Mouse (Mus musculus) E14TG2a.4 (cell line): ENCODE results near the gene Btg1.

Experiments
- CTCF ChIP-seq: conservative IDR thresholded peaks from 2 replicates; pipeline ENCODE4 v1.5.1; 2014; ENCODE audit warnings: low read length
- POU5F1 ChIP-seq: IDR thresholded peaks from 2 replicates; pipeline ENCODE4 v1.6.1; 2014; ENCODE audit warnings: low read length, borderline replicate concordance

DNA sequence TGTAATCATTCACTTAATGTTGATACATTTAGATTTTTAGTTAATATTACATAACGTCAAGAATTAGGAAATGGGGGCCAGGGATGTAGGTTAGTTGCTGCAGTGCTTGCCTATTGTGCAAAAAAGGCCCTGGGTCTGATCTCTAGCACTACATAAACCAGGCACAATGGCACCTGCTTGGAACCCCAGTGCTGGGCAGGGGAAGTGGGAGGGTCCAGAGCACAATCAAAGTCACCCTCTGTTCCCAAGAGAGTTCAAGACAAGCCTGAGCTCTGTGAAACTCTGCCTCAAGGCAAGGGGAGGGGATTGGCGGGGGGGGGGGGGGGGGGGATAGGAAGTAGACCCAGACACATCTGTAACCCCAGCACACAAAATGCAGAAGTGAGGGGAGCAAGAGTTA lies 24.7 kb upstream of the Btg1 start:
- no peak for TF ChIP-seq CTCF
- TF ChIP-seq POU5F1 = no peak
